Mouse (Mus musculus) thymus, postnatal 0 days (tissue): ENCODE data around the gene Lnpk. TPM values are rescaled to one million over a fixed set of nuclear protein-coding genes. Genes with fewer than 3 reads are reported as not detected.

Source experiments
- DNase-seq: peaks from one replicate; pipeline ENCODE4 v3.0.0-alpha.2; 2015; ENCODE audit warnings: low spot score
- polyA plus RNA-seq: library from polyadenylated mRNA; unstranded; fragments of >200 nt; fragmentation: Nextera tagmentation; extraction: Ambion mirVana; gene quantifications from 2 replicates; pipeline ENCODE4 v1.2.1, GENCODE M21; 2015

Gene Lnpk
- polyA plus RNA-seq, 1 experiment from 2014 or later: 32.7 TPM

DNA sequence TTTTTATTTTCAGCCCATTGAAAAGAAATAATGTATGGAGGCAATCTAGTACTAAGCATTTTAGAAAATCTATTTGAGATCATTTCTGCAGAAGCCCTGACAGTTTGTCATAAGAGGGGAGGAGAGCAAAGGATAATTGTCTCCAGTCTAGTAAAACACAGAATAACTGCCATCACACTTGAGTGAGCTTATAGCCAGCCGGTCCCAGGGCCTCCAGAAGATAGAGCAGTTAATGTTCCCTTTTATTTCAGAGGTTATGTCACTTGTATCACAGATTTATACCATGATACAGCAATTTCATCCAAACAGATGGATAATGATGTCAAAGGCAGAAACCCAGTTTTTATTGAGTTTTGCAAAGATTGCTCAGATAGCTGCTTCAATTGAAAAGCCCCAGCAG lies 89.0 kb downstream of the Lnpk start:
- no peak for DNase-seq

DNA sequence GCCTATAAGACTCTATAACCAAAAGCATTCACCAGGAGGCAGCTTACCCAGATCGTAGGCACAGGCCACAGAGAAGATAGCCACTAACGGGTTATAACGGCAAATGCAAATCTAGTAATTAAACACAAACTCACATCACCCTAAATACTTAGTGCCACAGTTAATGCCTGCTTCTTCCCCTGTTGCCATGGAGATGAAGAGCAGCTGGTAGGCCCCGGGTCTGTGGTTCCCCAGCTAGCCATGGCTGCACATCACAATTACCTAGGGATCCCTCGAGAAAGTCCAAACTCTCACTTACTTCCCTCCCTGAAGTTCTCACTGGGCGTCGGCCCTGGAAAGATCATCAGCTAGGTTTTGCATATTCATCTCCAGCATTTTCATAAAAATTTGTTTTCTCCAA lies 90.8 kb downstream of the Lnpk start:
- no peak for DNase-seq

DNA sequence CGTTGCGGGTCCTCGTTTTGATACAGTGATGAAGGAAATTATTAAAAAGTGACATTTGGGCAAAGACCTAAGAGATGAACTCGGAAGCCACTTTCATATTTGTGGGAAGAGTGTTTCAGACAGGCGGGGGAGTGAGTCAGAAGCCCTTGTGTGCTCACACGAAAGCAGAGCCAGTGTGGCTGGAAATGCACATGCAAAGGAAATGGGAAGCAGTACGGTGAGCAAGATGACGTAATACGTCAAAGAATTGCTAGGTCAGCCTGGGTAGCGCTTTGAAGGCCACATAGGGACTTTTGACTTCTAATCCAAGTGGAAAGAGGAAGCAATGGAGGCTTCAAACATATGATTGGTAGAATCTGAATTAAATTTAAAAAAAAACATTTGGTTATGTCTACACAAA lies 96.6 kb downstream of the Lnpk start:
- DNase-seq: no peak

DNA sequence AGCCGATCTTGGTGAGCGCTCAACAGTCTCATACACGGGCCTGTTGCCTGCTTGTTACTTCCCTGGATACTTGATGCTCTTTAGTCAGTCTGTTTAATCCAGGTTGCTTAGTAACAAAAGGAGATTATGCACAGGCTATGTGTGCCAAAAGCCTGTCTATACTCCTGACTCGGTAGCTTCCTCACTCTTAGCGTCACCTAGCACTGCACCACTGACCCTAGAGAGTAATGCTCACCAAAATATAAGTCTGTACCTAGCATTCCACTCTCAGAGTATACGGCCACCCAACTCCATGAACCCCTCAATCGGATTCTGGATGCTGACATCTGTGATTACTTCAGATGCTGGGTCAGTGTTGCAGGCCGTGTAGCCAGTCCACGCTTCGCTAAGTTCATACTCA lies 97.1 kb downstream of the Lnpk start:
- no peak for DNase-seq

Other genes with a start within 250 kb of the Lnpk start
- not detected in 2 replicates for gene Evx2, start 80.1 kb upstream of the Lnpk start, polyA plus RNA-seq
- not detected in 2 replicates for gene Hoxd13, start 88.9 kb upstream of the Lnpk start, polyA plus RNA-seq
- not detected in 2 replicates for gene Hoxd12, start 95.6 kb upstream of the Lnpk start, polyA plus RNA-seq
- not detected in 2 replicates for gene Hoxd11, start 100.1 kb upstream of the Lnpk start, polyA plus RNA-seq
- 0.14 TPM in 1 of 2 replicates, not detected in the other for gene Hoxd10, start 112.5 kb upstream of the Lnpk start, polyA plus RNA-seq
- gene Hoxd9, start 118.3 kb upstream of the Lnpk start, polyA plus RNA-seq: 0.28 and 0.52 TPM in 2 replicates
- 0.72 and 0.73 TPM in 2 replicates for gene Hoxd8, start 125.2 kb upstream of the Lnpk start, polyA plus RNA-seq
- 0.10 and 0.37 TPM in 2 replicates for gene Hoxd3, start 132.5 kb upstream of the Lnpk start, polyA plus RNA-seq
- gene Hoxd4, start 132.5 kb upstream of the Lnpk start, polyA plus RNA-seq: 0.17 TPM in 1 of 2 replicates, not detected in the other
- gene Gm28230, start 147.3 kb upstream of the Lnpk start, polyA plus RNA-seq: not detected in 2 replicates
- gene Hoxd1, start 183.5 kb upstream of the Lnpk start, polyA plus RNA-seq: not detected in 2 replicates
- 92.9 and 95.3 TPM in 2 replicates for gene Mtx2, start 246.4 kb upstream of the Lnpk start, polyA plus RNA-seq